Mouse (Mus musculus) C2C12 (cell line): Measurements from ENCODE around the gene Smim24.

Source experiments
- CEBPB ChIP-seq: IDR thresholded peaks from one replicate; pipeline ENCODE4 v1.6.1; 2011; ENCODE audit warnings: low read depth, mild to moderate bottlenecking, control low read depth, moderate library complexity
- CTCF ChIP-seq: IDR thresholded peaks from one replicate; pipeline ENCODE4 v1.5.1; 2011; ENCODE audit not compliant: control insufficient read depth, insufficient read depth, insufficient read length
- FOSL1 ChIP-seq: IDR thresholded peaks from one replicate; pipeline ENCODE4 v1.8.0; 2011; ENCODE audit warnings: mild to moderate bottlenecking, low read length; ENCODE audit not compliant: poor library complexity, insufficient read depth, severe bottlenecking
- MAX ChIP-seq: IDR thresholded peaks from one replicate; pipeline ENCODE4 v1.6.1; 2011; ENCODE audit warnings: mild to moderate bottlenecking, control low read depth
- MYOD1 ChIP-seq: IDR thresholded peaks from one replicate; pipeline ENCODE4 v1.6.1; 2011; ENCODE audit warnings: low read depth; ENCODE audit not compliant: control insufficient read depth, insufficient read length
- MYOG ChIP-seq: IDR thresholded peaks from one replicate; pipeline ENCODE4 v1.6.1; 2011; ENCODE audit not compliant: control insufficient read depth, insufficient read length; ENCODE audit errors: extremely low read depth
- USF1 ChIP-seq: IDR thresholded peaks from one replicate; pipeline ENCODE4 v1.6.1; 2011; ENCODE audit warnings: low read depth, mild to moderate bottlenecking, control low read depth, moderate library complexity

DNA sequence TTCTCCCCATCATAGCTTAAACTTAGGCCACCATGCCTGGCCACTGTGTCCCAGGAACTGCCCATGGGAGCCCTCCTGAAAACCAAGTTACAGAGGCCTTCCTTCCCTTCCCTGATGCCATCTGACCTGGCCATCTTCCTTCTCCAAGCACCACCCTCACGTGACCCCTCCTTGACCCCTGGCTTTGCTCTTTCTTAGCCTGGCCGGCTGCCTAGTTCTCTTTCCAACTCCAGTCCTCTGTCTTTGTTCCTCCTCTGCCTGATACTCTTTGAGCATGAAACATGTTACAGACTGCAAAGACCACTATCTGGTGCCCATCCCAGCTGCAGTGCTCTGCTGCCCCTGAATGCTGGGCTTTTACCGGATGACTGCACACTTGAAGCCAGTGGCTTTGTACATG lies 3.5 kb upstream of the Smim24 start:
- TF ChIP-seq CTCF (no peak), MYOD1 (no peak), MAX (no peak), USF1 (peak; percentile 54), CEBPB (no peak), FOSL1 (no peak), MYOG (no peak)
